Mouse (Mus musculus) heart, embryonic 11.5 days (tissue): ENCODE data around the gene Ptprm. TPM values are rescaled to one million over a fixed set of nuclear protein-coding genes. Genes with fewer than 3 reads are reported as not detected.
A peak's percentile ranks its signal among the peaks of the same experiment; 100 is the strongest.

Experiments used
- ATAC-seq: fragments of 200-750 bp; cut with Nextera tagmentation; replicated peaks from 2 replicates; pipeline ENCODE4 v1.8.0; 2017; ENCODE audit warnings: moderate library complexity; ENCODE audit not compliant: insufficient number of reproducible peaks, low FRiP score, low TSS enrichment
- H3K27ac ChIP-seq: fragments of 300-500 bp; sonication (generic); 2 replicates; pipeline ENCODE4 v1.5.1; 2014; ENCODE audit warnings: mild to moderate bottlenecking, low read depth, low read length
- H3K27me3 ChIP-seq: fragments of 300-500 bp; sonication (generic); 2 replicates; pipeline ENCODE4 v1.6.1; 2014; ENCODE audit warnings: mild to moderate bottlenecking, low read length, mixed read lengths; ENCODE audit not compliant: control insufficient read depth, insufficient read depth
- H3K36me3 ChIP-seq: fragments of 300-500 bp; sonication (generic); 2 replicates; pipeline ENCODE4 v1.6.1; 2014; ENCODE audit warnings: mild to moderate bottlenecking, low read length, moderate library complexity, mixed read lengths; ENCODE audit not compliant: control insufficient read depth, insufficient read depth
- H3K4me1 ChIP-seq: fragments of 300-500 bp; sonication (generic); 2 replicates; pipeline ENCODE4 v1.6.1; 2014; ENCODE audit warnings: low read length; ENCODE audit not compliant: control insufficient read depth, insufficient read depth
- H3K4me2 ChIP-seq: fragments of 300-500 bp; sonication (generic); 2 replicates; pipeline ENCODE4 v1.6.1; 2014; ENCODE audit warnings: mild to moderate bottlenecking, moderate library complexity
- H3K4me3 ChIP-seq: fragments of 300-500 bp; sonication (generic); 2 replicates; pipeline ENCODE4 v1.5.1; 2014; ENCODE audit warnings: low read depth, low read length
- H3K9ac ChIP-seq: fragments of 300-500 bp; sonication (generic); 2 replicates; pipeline ENCODE4 v1.6.1; 2014; ENCODE audit warnings: mild to moderate bottlenecking, low read depth, low read length, moderate library complexity
- H3K9me3 ChIP-seq: fragments of 300-500 bp; sonication (generic); replicated peaks from 2 replicates; pipeline ENCODE4 v1.6.1; 2016; ENCODE audit warnings: low read length; ENCODE audit not compliant: control insufficient read depth
- WGBS: fragments of 180-500 bp; shearing (Covaris S2); extraction: QIAGEN DNeasy Blood & Tissue Kit; methylation state at CpG from one replicate; pipeline ENCODE4 v1.1.7; 2014; ENCODE audit not compliant: insufficient replicate concordance; 5-methylcytosine and 5-hydroxymethylcytosine counted together
- polyA plus RNA-seq: library from polyadenylated mRNA; unstranded; fragments of >200 nt; fragmentation: Nextera tagmentation; extraction: Ambion mirVana; gene quantifications from 2 replicates; pipeline ENCODE4 v1.2.1, GENCODE M21; 2014

Gene Ptprm
- polyA plus RNA-seq, 1 experiment from 2014 or later: 15.9 TPM

- no peaks in the 10 kb centered on the region for H3K36me3 ChIP-seq
- ATAC-seq: no peak
- H3K4me1 ChIP-seq: peaks cover 9% of the 10 kb centered on the region
- no peaks in the 10 kb centered on the region for H3K9me3 ChIP-seq
- no peak overlapping the region for H3K4me3 ChIP-seq
- no peak overlapping the region for H3K4me2 ChIP-seq
- H3K9ac ChIP-seq: no peak overlapping the region
- 58% methylated on average over 4 of the region's 4 CpGs for WGBS
- H3K27me3 ChIP-seq: no peaks in the 10 kb centered on the region
- no peak overlapping the region for H3K27ac ChIP-seq
Measured at GRCm38 (mm10) chr17:66710568-66710967, 643.7 kb downstream of the Ptprm start.

- Histone ChIP-seq H3K9ac (no peak overlapping the region), H3K27ac (no peak overlapping the region), H3K36me3 (no peaks in the 10 kb centered on the region), H3K4me2 (no peak overlapping the region), H3K4me3 (no peak overlapping the region), H3K9me3 (no peaks in the 10 kb centered on the region), H3K27me3 (no peaks in the 10 kb centered on the region), H3K4me1 (peaks cover 9% of the 10 kb centered on the region)
- WGBS: 82% methylated on average over 4 of the region's 4 CpGs
- ATAC-seq: no peak
Measured at GRCm38 (mm10) chr17:66708748-66709147, 645.5 kb downstream of the Ptprm start.

GRCm38 (mm10) chr17:66707684-66708083 lies 646.6 kb downstream of the Ptprm start:
- Histone ChIP-seq H3K27me3 (no peaks in the 10 kb centered on the region), H3K4me1 (peaks cover 9% of the 10 kb centered on the region), H3K27ac (no peak overlapping the region), H3K36me3 (no peaks in the 10 kb centered on the region), H3K9ac (no peak overlapping the region), H3K9me3 (no peaks in the 10 kb centered on the region), H3K4me2 (peak overlapping the region; percentile 27; the same call in 1 of the 2 replicates), H3K4me3 (no peak overlapping the region)
- ATAC-seq: no peak
- WGBS: 13% methylated on average over 8 of the region's 8 CpGs

GRCm38 (mm10) chr17:66701358-66702184 lies 652.7 kb downstream of the Ptprm start:
- H3K9ac ChIP-seq: no peak overlapping the region
- no peaks in the 10 kb centered on the region for H3K4me1 ChIP-seq
- 73% methylated on average over 11 of the region's 11 CpGs for WGBS
- no peak overlapping the region for H3K4me3 ChIP-seq
- no peak for ATAC-seq
- no peaks in the 10 kb centered on the region for H3K27me3 ChIP-seq
- H3K36me3 ChIP-seq: no peaks in the 10 kb centered on the region
- no peak overlapping the region for H3K27ac ChIP-seq
- H3K4me2 ChIP-seq: no peak overlapping the region
- no peaks in the 10 kb centered on the region for H3K9me3 ChIP-seq

- Histone ChIP-seq H3K36me3 (no peaks in the 10 kb centered on the region), H3K9ac (no peak overlapping the region), H3K4me2 (no peak overlapping the region), H3K9me3 (no peaks in the 10 kb centered on the region), H3K27me3 (no peaks in the 10 kb centered on the region), H3K27ac (no peak overlapping the region), H3K4me1 (no peaks in the 10 kb centered on the region), H3K4me3 (no peak overlapping the region)
- WGBS: 64% methylated on average over 5 of the region's 5 CpGs
- no peak for ATAC-seq
Measured at GRCm38 (mm10) chr17:66699896-66700295, 654.4 kb downstream of the Ptprm start.

- Histone ChIP-seq H3K36me3 (no peaks in the 10 kb centered on the region), H3K27ac (no peak overlapping the region), H3K9me3 (no peaks in the 10 kb centered on the region), H3K4me2 (no peak overlapping the region), H3K9ac (no peak overlapping the region), H3K4me1 (peaks cover 5% of the 10 kb centered on the region; the same call in 1 of the 2 replicates), H3K27me3 (no peaks in the 10 kb centered on the region), H3K4me3 (no peak overlapping the region)
- no peak for ATAC-seq
- WGBS: 83% methylated on average over 12 of the region's 12 CpGs
Measured at GRCm38 (mm10) chr17:66697650-66698049, 656.6 kb downstream of the Ptprm start.

- WGBS: 69% methylated on average over 10 of the region's 10 CpGs
- no peaks in the 10 kb centered on the region for H3K27me3 ChIP-seq
- no peak for ATAC-seq
Measured at GRCm38 (mm10) chr17:66696531-66697172, 657.6 kb downstream of the Ptprm start.

GRCm38 (mm10) chr17:66694326-66694725 lies 659.9 kb downstream of the Ptprm start:
- Histone ChIP-seq H3K27me3 (no peaks in the 10 kb centered on the region), H3K27ac (no peak overlapping the region), H3K9ac (no peak overlapping the region), H3K36me3 (no peaks in the 10 kb centered on the region), H3K4me2 (no peak overlapping the region), H3K4me3 (no peak overlapping the region), H3K4me1 (peaks cover 5% of the 10 kb centered on the region; the same call in 1 of the 2 replicates), H3K9me3 (no peaks in the 10 kb centered on the region)
- ATAC-seq: no peak
- 49% methylated on average over 4 of the region's 4 CpGs for WGBS

More at GRCm38 (mm10) chr17:66696531-66697172, 657.6 kb downstream of the Ptprm start:
- Histone ChIP-seq H3K4me3 (no peak overlapping the region), H3K4me2 (no peak overlapping the region), H3K9me3 (no peaks in the 10 kb centered on the region), H3K27ac (no peak overlapping the region), H3K36me3 (no peaks in the 10 kb centered on the region), H3K4me1 (peaks cover 5% of the 10 kb centered on the region; the same call in 1 of the 2 replicates), H3K9ac (no peak overlapping the region)
